Mouse (Mus musculus) bone marrow macrophage, adult 2 months (primary cell): ENCODE data around the gene Optn.

Experiments used
- CTCF ChIP-seq: IDR thresholded peaks from 2 replicates; pipeline ENCODE4 v1.5.1; 2012; ENCODE audit warnings: low read depth, mild to moderate bottlenecking, low read length, moderate library complexity
- POLR2A ChIP-seq: IDR thresholded peaks from 2 replicates; pipeline ENCODE4 v1.6.1; 2012; ENCODE audit warnings: mild to moderate bottlenecking, low read depth, low read length, borderline replicate concordance

DNA sequence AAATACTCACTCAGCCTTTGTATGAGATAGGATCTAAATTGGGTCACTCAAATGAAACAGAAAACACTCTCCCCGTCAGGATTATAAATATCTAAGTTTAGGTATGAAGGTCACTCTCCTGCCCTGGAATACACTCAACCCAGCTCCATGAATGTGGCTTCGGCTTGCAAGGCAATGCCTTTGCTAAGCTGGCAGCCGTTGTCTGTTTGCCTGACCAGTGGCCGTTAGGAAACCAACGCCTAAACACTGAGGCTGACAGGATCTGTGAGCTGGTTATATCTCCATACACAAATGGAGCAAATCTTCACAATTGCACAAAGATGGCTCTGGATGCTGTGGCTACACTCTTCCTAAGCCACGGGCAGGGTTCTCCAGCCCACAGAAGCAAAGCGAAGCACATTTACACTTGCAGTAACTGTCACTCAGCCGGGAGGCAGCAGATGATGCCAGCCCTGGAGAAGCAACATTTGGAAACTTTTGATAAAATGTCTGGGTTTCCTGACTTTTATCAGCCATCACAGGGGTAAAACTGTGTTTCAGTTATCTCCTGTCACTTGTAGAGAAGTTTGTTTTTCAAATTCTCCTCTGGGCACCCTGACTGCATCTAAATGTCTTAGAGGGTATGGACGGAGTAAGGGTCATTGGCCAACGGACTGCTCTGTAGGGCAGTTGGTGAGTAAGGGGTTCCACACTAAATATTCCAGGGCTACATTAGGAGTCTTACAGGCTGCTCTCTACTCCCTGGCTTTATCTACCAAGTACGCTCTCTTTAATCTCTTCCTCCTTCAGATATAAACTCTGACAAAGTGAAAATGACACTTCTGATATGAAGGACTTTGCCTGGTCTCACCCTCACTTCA is 21.0 kb downstream of the Optn start:
- TF ChIP-seq POLR2A (no peak), CTCF (no peak)
